Mouse (Mus musculus): ENCODE measurements around the gene Rabgap1l. TPM values are rescaled to one million over a fixed set of nuclear protein-coding genes. Genes with fewer than 3 reads are reported as not detected.

Rabgap1l gene
- polyA plus RNA-seq, 1 experiment from 2014 or later: 18.7 TPM

- ATAC-seq (ENCODE audit: low FRiP score, low read depth): no peak
- Histone ChIP-seq H3K4me2 (replicated peaks) (no peak overlapping the region), H3K36me3 (no peaks in the 10 kb centered on the region), H3K27ac (no peak overlapping the region), H3K27me3 (no peaks in the 10 kb centered on the region), H3K4me3 (no peak overlapping the region), H3K4me1 (no peaks in the 10 kb centered on the region), H3K9me3 (no peaks in the 10 kb centered on the region), H3K9ac (no peak overlapping the region)
- WGBS: 55% methylated on average over 1 of the region's 1 CpGs
Observed at GRCm38 (mm10) chr1:160561381-160561780, 231.6 kb downstream of the Rabgap1l start.

DNA sequence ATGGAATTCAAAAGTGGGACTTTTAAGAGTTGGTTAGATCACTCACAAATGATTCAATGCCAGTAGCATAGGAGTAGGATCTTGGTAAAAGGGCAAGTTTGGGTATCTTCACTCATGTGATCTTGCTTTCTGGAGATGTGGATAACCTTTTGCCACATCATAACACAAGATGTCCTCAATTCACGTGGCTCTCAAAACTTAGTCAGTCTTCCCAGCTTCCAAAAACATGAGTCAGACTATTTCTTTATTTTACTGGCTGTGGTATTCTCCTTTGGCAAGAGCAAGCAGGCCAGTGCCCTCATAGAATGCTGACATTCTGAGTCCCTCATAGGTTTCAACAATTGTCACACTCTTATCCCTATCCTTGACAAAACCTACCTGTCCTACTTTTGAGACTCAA, 242.4 kb downstream of the Rabgap1l start:
- H3K4me1 ChIP-seq: peaks cover 7% of the 10 kb centered on the region
- 90% methylated on average over 1 of the region's 1 CpGs for WGBS
- H3K9ac ChIP-seq: no peak overlapping the region
- H3K27me3 ChIP-seq: no peaks in the 10 kb centered on the region
- no peak overlapping the region for H3K4me2 ChIP-seq (replicated peaks)
- no peaks in the 10 kb centered on the region for H3K36me3 ChIP-seq
- ATAC-seq (ENCODE audit: low FRiP score, low read depth): no peak
- no peak overlapping the region for H3K4me3 ChIP-seq
- no peak overlapping the region for H3K27ac ChIP-seq
- H3K9me3 ChIP-seq: no peaks in the 10 kb centered on the region

DNA sequence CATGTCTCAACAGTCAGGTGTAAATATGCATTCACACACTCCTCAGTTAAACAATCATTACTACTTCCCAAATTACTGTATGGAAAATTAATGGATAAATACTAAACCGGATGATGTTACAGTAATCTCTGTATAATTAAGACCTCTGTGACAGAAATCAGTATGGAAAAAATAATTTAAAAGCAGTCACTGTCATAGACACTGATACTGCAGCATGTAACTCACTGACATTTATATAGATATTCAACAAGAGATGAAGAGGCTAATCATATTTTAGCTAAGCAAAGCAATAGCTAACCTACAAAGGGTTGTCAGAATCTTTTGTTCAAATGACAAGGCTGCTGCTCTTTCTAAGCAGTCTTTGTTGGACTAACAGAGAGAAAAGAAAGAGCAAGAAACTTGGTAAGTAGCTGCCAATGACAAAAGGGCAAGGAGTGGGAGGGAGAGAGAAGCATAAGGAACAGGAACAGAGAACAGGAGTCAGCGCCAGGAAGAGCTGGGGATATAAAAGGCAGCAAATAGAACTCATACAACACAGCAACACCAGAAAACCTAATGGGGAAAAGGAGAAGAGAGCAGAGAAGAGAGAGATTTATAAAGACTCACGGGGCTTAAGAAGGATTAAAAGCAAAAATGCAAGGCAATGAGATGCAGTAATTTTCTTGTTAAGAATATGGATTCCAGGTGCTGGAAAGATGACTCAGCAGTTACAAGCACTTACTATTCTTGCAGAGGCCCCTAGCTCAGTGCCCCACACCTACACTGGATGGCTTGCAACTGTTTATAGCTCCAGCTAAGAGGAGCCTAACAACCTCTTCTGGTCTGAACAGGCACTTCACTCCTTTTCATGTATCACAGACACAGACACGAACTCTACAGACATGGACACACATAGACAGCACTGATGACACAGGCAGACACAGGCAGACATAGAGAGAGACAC, 244.8 kb downstream of the Rabgap1l start:
- Histone ChIP-seq H3K27me3 (no peaks in the 10 kb centered on the region), H3K9me3 (no peaks in the 10 kb centered on the region), H3K4me2 (replicated peaks) (no peak overlapping the region), H3K4me3 (no peak overlapping the region), H3K4me1 (peaks cover 7% of the 10 kb centered on the region), H3K36me3 (no peaks in the 10 kb centered on the region), H3K27ac (peak overlapping the region; percentile 33; the same call in 1 of the 2 replicates), H3K9ac (no peak overlapping the region)
- WGBS: 40% methylated on average over 4 of the region's 4 CpGs
- ATAC-seq (ENCODE audit: low FRiP score, low read depth): peak; percentile 61

GRCm38 (mm10) chr1:160535649-160536048, 257.4 kb downstream of the Rabgap1l start:
- Histone ChIP-seq H3K36me3 (no peaks in the 10 kb centered on the region), H3K9me3 (no peaks in the 10 kb centered on the region)
- ATAC-seq (ENCODE audit: low FRiP score, low read depth): no peak

DNA sequence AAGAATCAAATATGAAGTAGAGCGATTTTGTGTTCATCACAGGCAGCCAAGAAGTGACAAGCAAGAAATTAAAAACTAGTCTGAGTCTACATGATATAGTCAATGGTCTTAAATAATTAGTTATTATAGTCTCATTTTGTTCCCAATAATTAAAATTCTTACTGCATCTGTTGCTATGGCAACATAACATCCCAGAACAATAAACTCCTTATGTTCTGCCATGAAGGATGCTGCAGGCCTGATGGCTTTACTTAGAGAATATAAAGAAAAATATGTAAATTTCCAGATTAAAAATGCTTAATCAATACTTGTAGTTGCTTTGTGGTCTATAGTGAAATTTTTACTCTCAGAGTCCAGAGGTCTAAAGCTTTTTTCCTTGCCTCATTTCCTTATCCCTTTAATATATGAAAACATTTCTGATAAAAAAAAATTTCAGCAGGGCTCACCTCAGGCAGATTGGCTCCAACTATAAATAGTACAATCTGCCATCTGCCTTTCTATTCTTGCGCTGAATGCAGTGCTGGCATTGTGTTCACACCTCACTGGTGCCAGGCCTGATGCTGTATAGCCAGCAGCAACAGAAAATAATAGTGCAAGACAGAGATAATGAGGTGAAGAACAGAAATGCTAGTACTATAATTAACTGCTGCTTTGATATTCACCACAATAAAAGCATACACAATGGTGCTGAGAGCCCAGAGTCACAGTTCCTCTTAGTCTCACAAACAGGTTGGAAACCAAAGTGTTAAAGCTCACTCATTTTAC, 258.3 kb downstream of the Rabgap1l start:
- no peak overlapping the region for H3K4me3 ChIP-seq
- no peaks in the 10 kb centered on the region for H3K27me3 ChIP-seq
- no peak overlapping the region for H3K27ac ChIP-seq
- ATAC-seq (ENCODE audit: low FRiP score, low read depth): no peak
- H3K4me1 ChIP-seq: peaks cover 6% of the 10 kb centered on the region
- H3K9me3 ChIP-seq: no peaks in the 10 kb centered on the region
- 82% methylated on average over 2 of the region's 2 CpGs for WGBS
- H3K9ac ChIP-seq: no peak overlapping the region
- H3K4me2 ChIP-seq (replicated peaks): no peak overlapping the region
- H3K36me3 ChIP-seq: no peaks in the 10 kb centered on the region

More at GRCm38 (mm10) chr1:160535649-160536048, 257.4 kb downstream of the Rabgap1l start:
- Histone ChIP-seq H3K9ac (no peak overlapping the region), H3K27ac (no peak overlapping the region), H3K4me3 (no peak overlapping the region), H3K4me2 (replicated peaks) (no peak overlapping the region), H3K4me1 (peaks cover 6% of the 10 kb centered on the region), H3K27me3 (no peaks in the 10 kb centered on the region)
- WGBS: 88% methylated on average over 8 of the region's 8 CpGs

DNA sequence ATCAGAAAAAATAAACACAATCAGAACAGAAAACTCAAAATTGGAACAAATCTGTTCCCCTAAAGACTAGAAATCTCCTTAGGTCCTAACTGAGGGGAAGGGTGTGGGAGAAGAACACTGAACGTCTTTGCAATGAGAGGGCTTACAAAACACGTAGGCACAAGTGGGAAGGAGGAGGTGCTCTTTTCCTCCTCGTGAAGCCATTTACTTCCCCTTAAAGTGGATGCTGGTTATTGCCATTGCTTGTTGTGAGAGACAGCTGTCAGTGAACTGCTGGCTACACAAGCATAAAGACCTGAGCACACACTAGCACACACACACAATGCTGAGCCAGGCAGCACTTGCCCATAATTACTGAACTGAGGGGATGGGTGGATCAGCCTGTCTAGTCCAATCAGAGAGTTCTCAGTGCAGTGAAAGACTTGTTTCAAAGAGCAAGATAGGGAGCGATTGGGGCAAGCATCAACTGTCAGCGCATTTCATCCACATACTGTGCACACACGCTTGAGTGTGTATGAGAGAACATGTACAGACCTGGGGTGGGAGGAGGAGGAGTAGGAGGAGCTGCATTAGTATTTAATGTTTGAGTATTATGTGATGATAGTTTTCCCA, 259.7 kb downstream of the Rabgap1l start:
- Histone ChIP-seq H3K4me3 (no peak overlapping the region), H3K9me3 (no peaks in the 10 kb centered on the region), H3K36me3 (no peaks in the 10 kb centered on the region), H3K4me2 (replicated peaks) (no peak overlapping the region), H3K27ac (no peak overlapping the region), H3K9ac (no peak overlapping the region), H3K4me1 (peaks cover 6% of the 10 kb centered on the region), H3K27me3 (no peaks in the 10 kb centered on the region)
- no peak for ATAC-seq (ENCODE audit: low FRiP score, low read depth)
- WGBS: 67% methylated on average over 6 of the region's 6 CpGs

- H3K4me3 ChIP-seq: no peak overlapping the region
- no peaks in the 10 kb centered on the region for H3K9me3 ChIP-seq
- no peaks in the 10 kb centered on the region for H3K36me3 ChIP-seq
- no peak overlapping the region for H3K9ac ChIP-seq
- ATAC-seq (ENCODE audit: low FRiP score, low read depth): peak; percentile 85
- peaks cover 6% of the 10 kb centered on the region for H3K4me1 ChIP-seq
- WGBS: 50% methylated on average over 5 of the region's 5 CpGs
- H3K4me2 ChIP-seq (replicated peaks): no peak overlapping the region
- H3K27me3 ChIP-seq: no peaks in the 10 kb centered on the region
- H3K27ac ChIP-seq: no peak overlapping the region
Observed at GRCm38 (mm10) chr1:160531402-160531801, 261.6 kb downstream of the Rabgap1l start.

GRCm38 (mm10) chr1:160521918-160522317, 271.1 kb downstream of the Rabgap1l start:
- H3K27me3 ChIP-seq: no peaks in the 10 kb centered on the region
- 72% methylated on average over 3 of the region's 3 CpGs for WGBS
- H3K9ac ChIP-seq: no peak overlapping the region
- no peaks in the 10 kb centered on the region for H3K9me3 ChIP-seq
- H3K4me2 ChIP-seq (replicated peaks): no peak overlapping the region
- H3K4me3 ChIP-seq: no peak overlapping the region
- no peaks in the 10 kb centered on the region for H3K36me3 ChIP-seq
- H3K27ac ChIP-seq: no peak overlapping the region
- H3K4me1 ChIP-seq: peaks cover 4% of the 10 kb centered on the region
- no peak for ATAC-seq (ENCODE audit: low FRiP score, low read depth)

DNA sequence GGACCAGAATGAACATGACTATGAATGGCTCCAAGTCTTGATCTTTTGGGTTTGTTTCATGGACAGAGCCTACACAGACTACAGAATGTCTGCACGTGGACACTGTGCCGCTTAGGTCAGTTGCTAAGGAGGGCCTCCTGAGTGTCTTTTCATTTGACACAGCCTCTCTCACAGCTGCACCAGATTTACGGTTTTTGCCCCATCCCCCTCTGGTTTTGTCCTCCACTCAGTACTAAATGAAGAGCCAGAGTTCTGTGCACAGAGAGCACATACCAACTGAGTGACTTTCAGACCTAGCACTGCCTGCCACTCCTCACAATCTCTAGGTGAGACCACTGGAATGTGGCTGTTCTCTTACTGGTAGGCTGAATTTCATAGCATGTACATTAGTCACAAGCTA, 272.3 kb downstream of the Rabgap1l start:
- ATAC-seq (ENCODE audit: low FRiP score, low read depth): no peak
- Histone ChIP-seq H3K4me3 (no peak overlapping the region), H3K27me3 (no peaks in the 10 kb centered on the region), H3K9ac (no peak overlapping the region), H3K4me1 (peaks cover 4% of the 10 kb centered on the region), H3K9me3 (no peaks in the 10 kb centered on the region), H3K27ac (no peak overlapping the region), H3K4me2 (replicated peaks) (no peak overlapping the region), H3K36me3 (no peaks in the 10 kb centered on the region)
- WGBS: 34% methylated on average over 3 of the region's 3 CpGs

GRCm38 (mm10) chr1:160519896-160520465, 273.0 kb downstream of the Rabgap1l start:
- Histone ChIP-seq H3K36me3 (no peaks in the 10 kb centered on the region), H3K4me1 (peaks cover 4% of the 10 kb centered on the region), H3K4me3 (no peak overlapping the region), H3K27me3 (no peaks in the 10 kb centered on the region), H3K4me2 (replicated peaks) (no peak overlapping the region), H3K9ac (no peak overlapping the region), H3K9me3 (no peaks in the 10 kb centered on the region), H3K27ac (no peak overlapping the region)
- WGBS: 42% methylated on average over 1 of the region's 1 CpGs
- no peak for ATAC-seq (ENCODE audit: low FRiP score, low read depth)

GRCm38 (mm10) chr1:160518552-160518951, 274.5 kb downstream of the Rabgap1l start:
- Histone ChIP-seq H3K27me3 (no peaks in the 10 kb centered on the region), H3K36me3 (no peaks in the 10 kb centered on the region), H3K9me3 (no peaks in the 10 kb centered on the region), H3K9ac (no peak overlapping the region), H3K4me3 (no peak overlapping the region), H3K4me2 (replicated peaks) (no peak overlapping the region), H3K4me1 (peaks cover 4% of the 10 kb centered on the region), H3K27ac (no peak overlapping the region)
- 72% methylated on average over 4 of the region's 4 CpGs for WGBS
- peak; percentile 67; the same call in 1 of the 2 replicates for ATAC-seq (ENCODE audit: low FRiP score, low read depth)

GRCm38 (mm10) chr1:160507766-160508165, 285.2 kb downstream of the Rabgap1l start:
- no peak for ATAC-seq (ENCODE audit: low FRiP score, low read depth)
- Histone ChIP-seq H3K36me3 (no peaks in the 10 kb centered on the region), H3K4me1 (no peaks in the 10 kb centered on the region)

More at GRCm38 (mm10) chr1:160507766-160508165, 285.2 kb downstream of the Rabgap1l start:
- Histone ChIP-seq H3K27ac (no peak overlapping the region), H3K4me2 (replicated peaks) (no peak overlapping the region), H3K27me3 (no peaks in the 10 kb centered on the region), H3K9me3 (no peaks in the 10 kb centered on the region), H3K4me3 (no peak overlapping the region), H3K9ac (no peak overlapping the region)
